Mouse (Mus musculus) gastrocnemius, adult 8-10 months (tissue): ENCODE measurements at regions not wholly inside any gene's neighbourhood (a gene's known extent, or its start where the extent isn't known, plus 50 kb on each side); places are given as distances from the start of the nearest gene placed in this dataset.
"Not testable (repeated sequence)": the region's sequence is repeated elsewhere in the genome, so short reads cannot be mapped to it uniquely, and the experiment has no call there.

Experiments used
- DNase-seq, 2 experiments: peaks; one replicate each; pipeline ENCODE4 v3.0.0; 2022; ENCODE audit warnings: low spot score in 2 of 2

DNA sequence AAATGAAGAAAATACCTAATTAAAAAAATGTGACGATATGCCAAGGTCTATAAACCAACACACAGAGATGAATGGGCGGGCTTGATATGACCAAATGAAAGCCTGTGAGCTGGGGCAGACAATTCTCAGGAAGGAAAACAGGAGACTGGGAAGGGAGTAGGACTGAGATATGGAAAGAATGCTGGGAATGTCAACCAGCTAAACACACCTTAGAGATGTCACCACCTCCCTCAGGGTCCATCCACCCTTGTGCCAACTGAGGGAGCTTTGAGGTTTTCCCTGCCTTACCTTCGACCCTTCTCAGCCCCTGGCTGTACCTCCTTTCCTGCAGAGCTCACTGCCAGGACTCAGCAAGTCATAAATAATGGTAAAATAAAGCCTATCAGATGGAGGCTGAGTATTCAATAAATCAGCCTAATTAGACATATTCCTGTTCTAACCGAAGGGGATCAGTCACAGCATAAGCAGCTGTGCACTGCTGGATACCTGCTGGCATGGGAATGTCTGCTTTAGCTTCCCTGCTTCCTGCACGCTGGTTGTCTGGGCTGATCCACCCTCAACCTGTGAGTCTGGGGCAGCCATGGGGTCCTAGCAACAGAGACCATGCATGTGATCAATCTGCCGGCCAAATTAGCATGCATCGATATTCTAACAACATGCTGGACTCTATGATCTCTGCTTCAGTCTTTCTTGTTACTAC, 137.4 kb downstream of the Nuak1 start:
- DNase-seq: no peak

GRCm38 (mm10) chr10:84308746-84309145, 131.7 kb downstream of the Nuak1 start:
- DNase-seq: not testable (repeated sequence)

- DNase-seq: no peak
Measured at GRCm38 (mm10) chr10:84310653-84311052, 129.7 kb downstream of the Nuak1 start.

DNA sequence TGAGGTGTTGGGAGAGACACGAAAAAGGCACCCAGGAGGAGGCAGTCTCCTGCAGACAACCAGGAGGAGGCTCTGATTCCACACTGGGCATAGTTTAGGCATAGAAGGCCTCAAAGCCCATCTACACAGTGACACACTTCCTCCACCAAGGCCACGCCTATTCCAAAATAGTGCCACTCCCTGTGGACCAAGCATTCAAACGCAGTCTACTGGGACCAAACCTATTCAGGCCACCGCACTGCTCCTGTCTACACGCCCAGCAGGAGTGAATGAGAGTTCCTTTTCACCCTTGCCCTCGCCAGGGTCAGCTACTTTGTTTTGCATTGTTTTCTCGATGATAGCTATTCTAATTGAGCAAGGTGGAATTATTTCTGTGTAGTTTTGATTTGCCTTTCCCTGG, 127.7 kb downstream of the Nuak1 start:
- no peak for DNase-seq

DNA sequence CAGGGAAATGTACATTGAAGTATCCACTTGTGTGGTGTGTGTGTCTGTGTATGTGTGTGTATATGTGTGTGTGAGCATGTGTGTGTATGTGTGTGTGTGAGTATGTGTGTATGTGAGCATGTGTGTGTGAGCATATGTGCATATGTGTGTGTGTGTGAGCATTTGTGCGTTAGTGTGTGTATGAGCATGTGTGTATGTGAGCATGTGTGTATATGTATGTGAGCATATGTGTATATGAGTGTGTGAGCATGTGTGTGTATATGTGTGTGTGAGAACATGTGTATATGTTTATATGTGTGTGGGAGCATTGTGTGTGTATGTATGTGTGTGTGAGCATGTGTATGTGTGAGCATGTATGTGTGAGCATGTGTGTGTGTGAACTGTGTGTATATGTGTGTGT, 123.5 kb downstream of the Nuak1 start:
- DNase-seq: no peak

DNA sequence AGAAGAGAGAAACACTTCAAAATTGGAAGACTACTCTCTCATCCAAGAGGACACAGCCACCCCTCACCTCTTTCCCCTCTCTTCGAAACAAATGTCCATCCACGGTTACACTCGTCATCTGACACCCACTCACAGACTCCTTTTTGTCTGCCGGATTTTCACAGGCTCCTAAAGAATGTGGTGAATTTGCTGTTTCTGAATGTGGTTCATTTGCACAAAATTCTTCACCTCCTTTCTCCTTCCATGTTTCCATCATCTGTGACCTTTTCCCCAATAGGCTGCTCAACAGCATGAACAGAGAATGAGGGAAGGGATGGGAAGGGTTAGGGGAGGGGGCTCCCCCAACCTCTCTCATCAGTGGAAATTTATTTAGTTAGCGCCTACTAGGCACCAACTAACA, 122.4 kb downstream of the Nuak1 start:
- no peak for DNase-seq
